Mouse (Mus musculus) v-Abl transformed pro-B cells (cell line): ENCODE data around the gene Gm14147.
"Not testable (repeated sequence)": the region's sequence is repeated elsewhere in the genome, so short reads cannot be mapped to it uniquely, and the experiment has no call there.

Source experiments
- in situ Hi-C, 2 experiments: fragments of 400-800 bp; cut with MboI; formaldehyde crosslinking; loops; one replicate each; pipeline ENCODE4 v1.15.1; 2025; ENCODE audit not compliant: unreplicated experiment in 2 of 2

The Gm14147 gene

GRCm38 (mm10) chr2:151097945-151098344 is at the start of gene Gm14147:
Gene Gm14147, plus strand, starts transcription at chr2:151098245.
- in situ Hi-C loops: not testable (repeated sequence)

GRCm38 (mm10) chr2:151056637-151057036 is 41.4 kb upstream of the Gm14147 start:
- in situ Hi-C loops: no loop called here

DNA sequence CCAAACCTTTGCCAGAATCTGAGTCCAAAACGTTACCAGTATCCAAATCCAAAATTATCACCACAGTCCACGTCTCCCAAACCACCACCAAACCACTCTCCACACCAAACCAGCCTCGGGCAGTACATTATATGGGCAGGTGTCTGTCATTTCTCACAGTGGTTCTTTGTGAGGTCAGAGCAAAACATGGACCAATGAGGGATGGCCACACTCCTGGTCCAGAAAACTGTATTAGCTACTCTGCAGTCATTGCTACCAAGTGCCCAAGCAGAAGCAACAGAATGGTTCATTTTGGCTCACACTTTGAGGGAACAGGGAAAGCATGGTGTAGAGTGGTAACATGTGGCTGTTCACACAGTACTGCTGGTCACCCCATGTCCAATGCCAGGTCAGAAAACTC is 5.8 kb upstream of the Gm14147 start, which contains the start of gene Gm14151:
Gm14151 (minus strand) TSS at position 101 of the 400 bp plus-strand sequence.
- in situ Hi-C loops: not testable (repeated sequence)
